Mouse (Mus musculus): ENCODE results near the gene Nsf.

DNA sequence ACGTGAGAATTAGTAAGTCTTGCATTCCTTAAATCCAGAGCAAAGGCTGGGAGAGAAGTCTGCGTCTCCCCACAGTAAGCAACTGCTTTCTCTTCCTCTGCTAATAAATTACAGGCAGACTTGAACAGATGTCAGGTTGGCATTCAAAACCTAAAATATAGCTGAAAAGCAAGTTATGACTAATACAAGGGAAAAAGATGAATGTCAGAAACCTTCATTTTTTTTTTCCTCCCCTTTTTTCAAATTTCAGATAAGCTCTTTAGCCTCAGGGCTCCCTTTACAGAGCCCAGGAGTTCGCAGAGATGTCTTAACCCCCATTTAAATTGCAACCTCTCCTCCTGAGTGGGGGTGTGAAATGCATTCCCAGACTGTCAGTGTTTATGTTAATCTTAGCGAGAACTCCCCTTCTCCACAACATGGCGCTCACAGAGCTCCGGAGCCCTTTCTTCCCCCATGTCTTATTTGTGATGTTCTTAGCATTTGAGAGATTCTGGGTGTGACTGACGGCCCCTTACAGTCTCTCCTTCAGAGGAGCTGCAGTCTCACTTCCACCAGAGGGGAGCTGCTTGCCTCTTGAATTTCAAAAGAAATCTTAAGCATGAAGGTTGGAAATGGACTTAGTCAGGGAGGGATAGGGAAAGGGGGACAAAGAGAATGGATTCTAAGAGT, 47.7 kb downstream of the Nsf start:
- TF ChIP-seq CTCF (conservative IDR thresholded peaks at IDR 0.05; ENCODE audit: low read length) (no peak), POU5F1 (IDR thresholded peaks at IDR 0.05; ENCODE audit: borderline replicate concordance, low read length) (no peak)

All from E14TG2a.4 (cell line).